Mouse (Mus musculus): ENCODE measurements around the gene Lrcol1. TPM values are rescaled to one million over a fixed set of nuclear protein-coding genes. Genes with fewer than 3 reads are reported as not detected.

The Lrcol1 gene
- total and polyA plus RNA-seq, 2 experiments from 2014 or later, result not detected

DNA sequence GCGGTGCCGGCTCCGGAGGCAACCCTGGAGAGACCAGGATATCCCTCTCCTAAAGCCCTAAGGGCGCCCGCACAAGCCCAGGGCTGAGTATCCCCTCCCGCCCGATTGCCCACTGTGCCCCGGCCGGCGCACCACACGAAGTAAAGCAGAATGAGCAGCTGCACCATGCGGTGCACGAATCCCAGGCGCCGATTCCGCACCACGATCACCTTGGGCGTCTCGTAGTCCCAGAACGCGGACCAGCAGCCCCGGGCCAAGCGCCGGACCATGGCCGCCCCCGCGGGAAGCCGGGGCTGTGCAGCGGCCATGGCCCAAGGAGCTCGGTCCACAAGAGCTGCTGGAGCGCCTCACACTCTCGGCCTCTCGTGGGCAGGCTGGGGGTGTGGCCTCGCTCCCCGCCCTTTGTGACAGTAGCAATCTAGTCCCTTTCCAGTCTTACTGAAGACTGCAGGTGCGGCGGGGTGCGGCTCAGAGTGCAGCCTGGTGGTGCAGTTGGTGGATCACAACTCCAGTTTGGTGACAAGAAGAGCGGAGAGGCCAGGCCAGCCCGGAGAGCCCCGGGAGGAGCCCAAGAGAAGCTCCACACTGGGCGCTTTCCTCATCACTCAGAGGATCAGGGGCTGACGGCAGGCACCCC is 1.8 kb upstream of the Lrcol1 start, which contains the start of gene P2rx2:
Gene P2rx2 (minus strand): TSS at position 565 of the 637 bp plus-strand sequence.
- ATAC-seq (peak; percentile 83), DNase-seq (peak; percentile 62)
- TF ChIP-seq CTCF (IDR thresholded peaks at IDR 0.05; ENCODE audit: low read depth), result no peak
- no peaks in the 10 kb centered on the region for H3K36me3 ChIP-seq (ENCODE audit: insufficient read depth)
- H3K4me3 ChIP-seq (ENCODE audit: low read depth, low read length), result peak within 1 kb of the TSS; percentile 50
- H3K4me2 ChIP-seq (ENCODE audit: low read depth), result peak within 1 kb of the TSS; percentile 97
- H3K9me3 ChIP-seq (ENCODE audit: low read length), result no peaks in the 10 kb centered on the region
- no peaks in the 10 kb centered on the region; the same call in 1 of the 2 replicates for H3K27me3 ChIP-seq (ENCODE audit: insufficient read depth, low read length)
- WGBS, result 1% methylated on average over 43 of the region's 43 CpGs
- H3K4me1 ChIP-seq (ENCODE audit: insufficient read depth), result peaks cover 5% of the 10 kb centered on the region; the same call in 1 of the 2 replicates
- no peak within 1 kb of the TSS for H3K27ac ChIP-seq (ENCODE audit: low read depth, low read length)
- H3K9ac ChIP-seq, result peak within 1 kb of the TSS; percentile 71

DNA sequence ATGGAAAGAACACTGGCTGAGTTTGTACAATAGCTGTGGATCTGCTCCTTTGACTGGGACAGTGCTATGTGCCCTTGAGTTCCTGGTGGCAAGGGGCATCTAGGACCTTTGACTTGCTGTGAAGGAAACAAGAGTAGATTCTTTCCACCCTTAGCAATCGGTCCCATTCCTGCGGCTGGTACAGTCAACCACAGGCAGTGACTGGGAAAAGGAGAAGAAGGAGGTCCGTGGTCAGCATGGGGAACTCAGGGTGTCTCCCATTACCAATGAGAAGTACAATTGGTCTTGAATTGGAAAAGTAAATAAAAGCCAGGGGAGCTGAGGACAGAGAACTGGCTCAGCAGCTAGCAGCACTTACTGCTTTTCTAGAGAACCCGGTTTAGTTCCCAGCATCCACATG is 1.0 kb downstream of the Lrcol1 start:
- Histone ChIP-seq H3K9ac (no peak overlapping the region), H3K27ac (ENCODE audit: low read depth, low read length) (no peak overlapping the region), H3K27me3 (ENCODE audit: insufficient read depth, low read length) (no peaks in the 10 kb centered on the region; the same call in 1 of the 2 replicates), H3K36me3 (ENCODE audit: insufficient read depth) (no peaks in the 10 kb centered on the region), H3K9me3 (ENCODE audit: low read length) (no peaks in the 10 kb centered on the region), H3K4me1 (ENCODE audit: insufficient read depth) (peaks cover 5% of the 10 kb centered on the region; the same call in 1 of the 2 replicates), H3K4me3 (ENCODE audit: low read depth, low read length) (no peak overlapping the region), H3K4me2 (ENCODE audit: low read depth) (no peak overlapping the region)
- ATAC-seq (no peak), DNase-seq (no peak)
- TF ChIP-seq CTCF (IDR thresholded peaks at IDR 0.05; ENCODE audit: low read depth), result no peak
- WGBS, result 80% methylated on average over 4 of the region's 4 CpGs

DNA sequence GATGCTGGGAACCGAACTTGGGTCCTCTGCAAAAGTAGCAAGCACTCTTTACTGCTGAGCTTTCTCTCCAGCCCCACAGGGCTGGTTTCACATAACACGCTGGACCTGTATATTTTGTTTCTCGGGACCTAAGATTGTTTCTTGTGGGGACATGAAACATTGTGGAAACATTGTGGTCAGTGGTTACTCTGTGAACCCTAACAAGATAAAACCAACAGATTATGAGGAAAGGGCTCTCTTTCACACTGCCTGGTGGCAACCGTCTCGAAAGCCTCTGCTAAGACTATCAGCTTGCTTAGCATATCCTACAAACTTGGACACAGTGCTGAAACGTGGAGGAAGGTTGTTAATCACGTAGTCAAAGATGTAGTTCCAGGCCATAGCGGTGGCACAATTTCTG is 2.5 kb downstream of the Lrcol1 start:
- Histone ChIP-seq H3K4me3 (ENCODE audit: low read depth, low read length) (no peak overlapping the region), H3K27ac (ENCODE audit: low read depth, low read length) (no peak overlapping the region), H3K36me3 (ENCODE audit: insufficient read depth) (no peaks in the 10 kb centered on the region), H3K9ac (no peak overlapping the region), H3K4me2 (ENCODE audit: low read depth) (no peak overlapping the region), H3K4me1 (ENCODE audit: insufficient read depth) (peaks cover 5% of the 10 kb centered on the region; the same call in 1 of the 2 replicates), H3K9me3 (ENCODE audit: low read length) (no peaks in the 10 kb centered on the region), H3K27me3 (ENCODE audit: insufficient read depth, low read length) (no peaks in the 10 kb centered on the region; the same call in 1 of the 2 replicates)
- DNase-seq (no peak), ATAC-seq (no peak)
- WGBS, result 90% methylated on average over 8 of the region's 8 CpGs
- no peak for TF ChIP-seq CTCF (IDR thresholded peaks at IDR 0.05; ENCODE audit: low read depth)

DNA sequence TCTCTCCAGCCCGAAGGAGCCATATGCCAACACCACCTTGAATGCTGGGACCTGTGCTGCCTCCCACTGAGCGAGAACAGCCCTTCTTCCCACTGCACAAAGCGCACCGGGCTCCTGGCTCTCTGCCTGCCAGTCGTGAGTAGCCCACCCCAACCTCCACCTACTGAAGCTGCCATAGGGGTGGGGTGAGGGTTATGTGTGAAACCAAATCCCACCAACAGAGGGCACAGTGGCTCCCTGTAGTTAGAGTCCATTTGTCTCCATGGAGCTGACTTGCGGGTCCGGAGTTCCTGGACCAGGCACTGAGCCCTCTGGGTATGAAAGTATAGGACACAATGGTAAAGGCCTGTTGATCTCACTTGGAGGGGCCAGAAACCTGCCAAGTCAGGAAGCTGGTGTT is 10.2 kb downstream of the Lrcol1 start:
- Histone ChIP-seq H3K4me1 (ENCODE audit: insufficient read depth) (no peaks in the 10 kb centered on the region), H3K27me3 (ENCODE audit: insufficient read depth, low read length) (no peaks in the 10 kb centered on the region), H3K9me3 (ENCODE audit: low read length) (no peaks in the 10 kb centered on the region), H3K4me2 (ENCODE audit: low read depth) (no peak overlapping the region), H3K9ac (no peak overlapping the region), H3K27ac (ENCODE audit: low read depth, low read length) (no peak overlapping the region), H3K4me3 (ENCODE audit: low read depth, low read length) (no peak overlapping the region), H3K36me3 (ENCODE audit: insufficient read depth) (no peaks in the 10 kb centered on the region)
- TF ChIP-seq CTCF (IDR thresholded peaks at IDR 0.05; ENCODE audit: low read depth), result peak; percentile 63
- ATAC-seq (peak; percentile 30; the same call in 1 of the 2 replicates), DNase-seq (peak; percentile 37)
- WGBS, result 10% methylated on average over 7 of the region's 7 CpGs

DNA sequence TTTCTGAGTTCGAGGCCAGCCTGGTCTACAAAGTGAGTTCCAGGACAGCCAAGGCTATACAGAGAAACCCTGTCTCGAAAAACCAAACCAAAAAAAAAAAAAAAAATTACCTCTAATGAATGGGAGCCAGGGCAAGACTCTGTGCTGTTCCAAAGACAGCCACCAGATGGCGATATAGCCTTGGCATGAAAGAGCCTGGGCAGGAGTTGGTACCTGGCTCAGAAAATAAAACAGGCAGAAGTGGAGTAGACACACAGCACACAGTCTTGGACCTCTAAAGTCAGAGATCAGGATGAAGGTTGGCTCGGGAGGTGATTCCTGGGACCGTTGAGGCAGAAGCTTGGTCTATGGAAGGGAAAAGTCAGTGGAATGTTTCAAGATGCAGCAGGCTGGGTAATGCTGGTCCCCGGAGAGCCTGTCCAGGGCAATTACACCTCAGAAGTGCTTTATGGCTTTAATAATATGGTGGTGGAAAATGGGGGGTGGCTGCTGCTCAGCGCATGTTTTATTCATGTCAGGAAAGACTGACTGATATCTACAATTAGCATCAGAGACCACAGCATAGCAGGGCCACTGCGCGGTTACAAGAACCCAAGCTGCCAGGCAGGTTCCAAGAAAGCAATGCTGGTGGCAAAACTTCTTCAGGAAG is 13.1 kb downstream of the Lrcol1 start:
- H3K4me3 ChIP-seq (ENCODE audit: low read depth, low read length), result no peak overlapping the region
- DNase-seq (peak; percentile 91), ATAC-seq (peak; percentile 74)
- no peaks in the 10 kb centered on the region for H3K27me3 ChIP-seq (ENCODE audit: insufficient read depth, low read length)
- no peak overlapping the region for H3K4me2 ChIP-seq (ENCODE audit: low read depth)
- no peaks in the 10 kb centered on the region for H3K9me3 ChIP-seq (ENCODE audit: low read length)
- peak; percentile 89 for TF ChIP-seq CTCF (IDR thresholded peaks at IDR 0.05; ENCODE audit: low read depth)
- H3K36me3 ChIP-seq (ENCODE audit: insufficient read depth), result peaks cover 5% of the 10 kb centered on the region
- 44% methylated on average over 8 of the region's 9 CpGs for WGBS
- H3K9ac ChIP-seq, result no peak overlapping the region
- no peak overlapping the region for H3K27ac ChIP-seq (ENCODE audit: low read depth, low read length)
- H3K4me1 ChIP-seq (ENCODE audit: insufficient read depth), result no peaks in the 10 kb centered on the region

DNA sequence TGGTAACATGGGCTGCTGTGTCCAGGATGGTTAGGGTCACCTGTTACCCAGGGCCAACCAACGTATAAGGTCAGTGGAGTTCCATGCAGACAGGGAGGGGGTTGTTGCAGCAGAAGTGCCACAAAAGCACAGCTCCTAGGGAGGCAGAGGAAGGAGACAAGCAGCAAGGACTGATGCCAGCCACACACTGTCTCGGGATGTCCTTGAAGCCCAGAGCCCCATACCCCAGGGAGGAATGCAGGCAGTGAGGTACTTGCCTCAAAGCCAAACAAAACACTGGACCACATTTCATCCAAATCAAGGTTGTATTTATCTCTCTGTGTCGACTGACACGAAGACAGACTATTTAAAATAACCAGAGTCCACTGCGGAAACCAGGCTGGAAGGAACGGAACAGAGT is 16.9 kb downstream of the Lrcol1 start:
- Histone ChIP-seq H3K27me3 (ENCODE audit: insufficient read depth, low read length) (no peaks in the 10 kb centered on the region), H3K9ac (no peak overlapping the region), H3K4me2 (ENCODE audit: low read depth) (no peak overlapping the region), H3K4me1 (ENCODE audit: insufficient read depth) (no peaks in the 10 kb centered on the region), H3K36me3 (ENCODE audit: insufficient read depth) (peaks cover 9% of the 10 kb centered on the region), H3K9me3 (ENCODE audit: low read length) (no peaks in the 10 kb centered on the region), H3K27ac (ENCODE audit: low read depth, low read length) (no peak overlapping the region), H3K4me3 (ENCODE audit: low read depth, low read length) (no peak overlapping the region)
- no peak for TF ChIP-seq CTCF (IDR thresholded peaks at IDR 0.05; ENCODE audit: low read depth)
- 89% methylated on average over 6 of the region's 6 CpGs for WGBS
- no peak for DNase-seq
- ATAC-seq, result no peak

DNA sequence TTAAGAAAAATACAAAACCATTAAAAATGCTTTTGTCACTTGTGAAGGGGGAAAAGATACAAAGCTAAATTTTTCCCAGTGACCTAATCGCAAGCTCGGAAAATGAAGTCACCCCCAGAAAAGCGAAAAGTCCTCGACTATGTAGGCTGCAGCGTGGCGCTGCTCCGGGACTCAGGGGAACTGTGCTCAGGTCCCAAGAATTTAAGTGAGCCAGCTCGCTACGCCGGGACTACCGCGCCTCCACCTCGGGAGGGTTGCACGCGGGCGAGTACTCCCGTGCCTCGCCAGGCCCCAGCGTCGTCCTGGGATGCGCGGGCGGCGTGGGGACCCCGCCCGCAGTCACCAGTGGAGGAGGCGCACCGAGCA is 18.3 kb downstream of the Lrcol1 start:
- Histone ChIP-seq H3K4me3 (ENCODE audit: low read depth, low read length) (peak overlapping the region; percentile 40), H3K9me3 (ENCODE audit: low read length) (no peaks in the 10 kb centered on the region), H3K27ac (ENCODE audit: low read depth, low read length) (no peak overlapping the region), H3K9ac (no peak overlapping the region), H3K4me1 (ENCODE audit: insufficient read depth) (no peaks in the 10 kb centered on the region), H3K27me3 (ENCODE audit: insufficient read depth, low read length) (no peaks in the 10 kb centered on the region), H3K36me3 (ENCODE audit: insufficient read depth) (peaks cover 11% of the 10 kb centered on the region), H3K4me2 (ENCODE audit: low read depth) (peak overlapping the region; percentile 72)
- peak; percentile 58; the same call in 1 of the 2 replicates for ATAC-seq
- TF ChIP-seq CTCF (IDR thresholded peaks at IDR 0.05; ENCODE audit: low read depth), result no peak
- 5% methylated on average over 28 of the region's 28 CpGs for WGBS
- DNase-seq, result no peak
